ENCODE assay signal across 8 mouse cellular contexts in the genomic region with DNA sequence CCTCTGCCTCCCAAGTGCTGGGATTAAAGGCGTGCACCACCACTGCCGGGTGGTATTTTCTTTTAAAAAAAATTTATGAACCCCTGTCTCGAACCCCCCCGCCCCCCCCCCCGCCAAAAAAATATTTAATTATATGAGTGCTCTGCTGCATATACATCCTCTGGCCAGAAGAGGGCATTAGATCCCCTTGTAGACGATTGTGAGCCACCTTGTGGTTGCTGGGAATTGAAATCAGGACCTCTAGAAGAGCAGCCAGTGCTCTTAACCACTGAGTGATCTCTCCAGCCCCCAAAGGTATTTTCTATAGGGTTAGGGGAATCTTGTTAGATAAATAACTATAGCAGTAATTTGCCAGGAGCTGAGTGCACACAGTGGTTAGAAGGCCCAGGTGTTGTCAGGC. TPM values are rescaled to one million over a fixed set of nuclear protein-coding genes. Genes with fewer than 3 reads are reported as not detected.
A peak's percentile ranks its signal among the peaks of the same experiment; 100 is the strongest.
DNase-seq lines count a peak whose midpoint lies in the region; ATAC-seq and TF ChIP-seq lines count a peak whose summit lies in the region.

No protein-coding gene starts in this region.

- H3K79me2 ChIP-seq in heart, adult 2 months (replicated peaks; ENCODE audit: control insufficient read depth, insufficient read depth, low read length): peaks cover 6% of the 10 kb centered on the region

- H3K4me3 ChIP-seq in heart, adult 2 months: no peak overlapping the region
- no peak overlapping the region for H3K4me3 ChIP-seq in heart, embryonic 10.5 days
- H3K4me3 ChIP-seq in thymus, adult 2 months (ENCODE audit: control insufficient read depth, insufficient read depth, low read length): no peak overlapping the region
- no peak overlapping the region for H3K4me3 ChIP-seq in neural tube, embryonic 15.5 days (replicated peaks)

- TF ChIP-seq CTCF in heart, adult 2 months (IDR thresholded peaks at IDR 0.05): peak; percentile 67
- TF ChIP-seq CTCF in thymus, adult 2 months (IDR thresholded peaks at IDR 0.05; ENCODE audit: borderline replicate concordance, control insufficient read depth, extremely low read depth, insufficient read depth, low read length, poor library complexity): no peak

- 5% methylated on average over 6 of the region's 6 CpGs for WGBS in heart, adult 2 months
- 9% methylated on average over 6 of the region's 6 CpGs for WGBS in heart, embryonic 10.5 days
- 0% methylated on average over 6 of the region's 6 CpGs for WGBS in thymus, adult 2 months
- 4% methylated on average over 6 of the region's 6 CpGs for WGBS in neural tube, embryonic 15.5 days

- H3K4me2 ChIP-seq in neural tube, embryonic 15.5 days: no peak overlapping the region

- no peaks in the 10 kb centered on the region for H3K9me3 ChIP-seq in heart, embryonic 10.5 days
- no peaks in the 10 kb centered on the region for H3K9me3 ChIP-seq in neural tube, embryonic 15.5 days (replicated peaks)

- intact Hi-C loops in heart, adult 2 months (cut with DNase I): loop anchor here (5.0 kb wide), 2 partner anchors 73 to 87 kb away; a partner anchor contains a TSS

- H3K36me3 ChIP-seq in heart, adult 2 months (ENCODE audit: control insufficient read depth, insufficient read depth, low read length): no peaks in the 10 kb centered on the region; the same call in 1 of the 2 replicates
- H3K36me3 ChIP-seq in heart, embryonic 10.5 days: no peaks in the 10 kb centered on the region
- H3K36me3 ChIP-seq in thymus, adult 2 months (ENCODE audit: control insufficient read depth, insufficient read depth, low read length): no peaks in the 10 kb centered on the region
- H3K36me3 ChIP-seq in neural tube, embryonic 15.5 days: no peaks in the 10 kb centered on the region

- no peak for TF ChIP-seq EP300 in heart, adult 2 months (IDR thresholded peaks at IDR 0.05; ENCODE audit: insufficient read depth, low read depth, low read length)

- H3K4me1 ChIP-seq in heart, adult 2 months (ENCODE audit: control insufficient read depth, insufficient read depth, low read length): no peaks in the 10 kb centered on the region; the same call in 1 of the 2 replicates
- H3K4me1 ChIP-seq in heart, embryonic 10.5 days: peaks cover 22% of the 10 kb centered on the region
- H3K4me1 ChIP-seq in thymus, adult 2 months (replicated peaks; ENCODE audit: control insufficient read depth, insufficient read depth, low read length): peaks cover 11% of the 10 kb centered on the region
- peaks cover 27% of the 10 kb centered on the region for H3K4me1 ChIP-seq in neural tube, embryonic 15.5 days

- DNase-seq in heart, adult 2 months: peak in 1 of 2 experiments; percentile 24
- DNase-seq in heart, embryonic 10.5 days (ENCODE audit: low spot score): no peak
- DNase-seq in CD4-positive, CD25-positive, alpha-beta regulatory T cell, adult 2 months (ENCODE audit: low read depth, low spot score): peak; percentile 86
- DNase-seq in brain, adult 2 months (ENCODE audit: low read depth, low spot score): peak; percentile 77
- peak; percentile 15 to 55 for DNase-seq in kidney, postnatal 4 days
- DNase-seq in thymus, adult 2 months: peak; percentile 43
- no peak for DNase-seq in gastrocnemius, postnatal 10 days

- TF ChIP-seq POLR2A in heart, adult 2 months (IDR thresholded peaks at IDR 0.05; ENCODE audit: insufficient read depth, low read depth, low read length): no peak
- no peak for TF ChIP-seq POLR2A in thymus, adult 2 months (IDR thresholded peaks at IDR 0.05; ENCODE audit: control insufficient read depth, extremely low read depth, insufficient read depth, low read length, poor library complexity)

- ATAC-seq in neural tube, embryonic 15.5 days (ENCODE audit: low FRiP score): no peak

- H3K27ac ChIP-seq in heart, adult 2 months: no peak overlapping the region
- H3K27ac ChIP-seq in heart, embryonic 10.5 days: no peak overlapping the region
- no peak overlapping the region for H3K27ac ChIP-seq in thymus, adult 2 months (ENCODE audit: control insufficient read depth, insufficient read depth, low read length)
- no peak overlapping the region for H3K27ac ChIP-seq in neural tube, embryonic 15.5 days (replicated peaks)

- H3K27me3 ChIP-seq in heart, adult 2 months (ENCODE audit: control insufficient read depth, insufficient read depth, low read length): no peaks in the 10 kb centered on the region
- H3K27me3 ChIP-seq in heart, embryonic 10.5 days (ENCODE audit: insufficient read depth, poor library complexity, severe bottlenecking): peaks cover 23% of the 10 kb centered on the region
- no peaks in the 10 kb centered on the region for H3K27me3 ChIP-seq in thymus, adult 2 months (ENCODE audit: control insufficient read depth, insufficient read depth, low read length)
- no peaks in the 10 kb centered on the region for H3K27me3 ChIP-seq in neural tube, embryonic 15.5 days (replicated peaks)

- H3K9ac ChIP-seq in heart, adult 2 months (ENCODE audit: low read depth, low read length): no peak overlapping the region
- H3K9ac ChIP-seq in neural tube, embryonic 15.5 days (replicated peaks): no peak overlapping the region

RNA-seq across cellular contexts. Expression of a gene that starts 2.5 kb away (rescaled TPM):
- 100 to 1,000 TPM; 102 to 112 TPM for total RNA-seq in heart, adult 2 months (2021)
- 55.0 and 74.7 TPM in 2 replicates for polyA plus RNA-seq in heart, adult 2 months (2012; rRNA removed)
- 341 and 377 TPM in 2 replicates for polyA plus RNA-seq in heart, embryonic 10.5 days (2016; fragmentation: Nextera tagmentation; extraction: Ambion mirVana)
- 70.5 and 75.0 TPM in 2 replicates for polyA plus RNA-seq in thymus, adult 2 months (2012; rRNA removed)
- polyA plus RNA-seq in neural tube, embryonic 15.5 days (2015; fragmentation: Nextera tagmentation; extraction: Ambion mirVana): 288 and 306 TPM in 2 replicates
- total RNA-seq in gastrocnemius, postnatal 10 days (2021): 100 to 1,000 TPM; 163 to 166 TPM

RNA-seq across cellular contexts. Expression of a gene that starts 3.4 kb away (rescaled TPM):
- total RNA-seq in heart, adult 2 months (2021): under 1 TPM; 0.13 to 0.16 TPM
- polyA plus RNA-seq in heart, adult 2 months (2012; rRNA removed): 0.09 and 0.14 TPM in 2 replicates
- 0.28 and 0.49 TPM in 2 replicates for polyA plus RNA-seq in heart, embryonic 10.5 days (2016; fragmentation: Nextera tagmentation; extraction: Ambion mirVana)
- 0.41 and 0.51 TPM in 2 replicates for polyA plus RNA-seq in thymus, adult 2 months (2012; rRNA removed)
- polyA plus RNA-seq in neural tube, embryonic 15.5 days (2015; fragmentation: Nextera tagmentation; extraction: Ambion mirVana): 1.9 and 2.1 TPM in 2 replicates
- under 1 TPM; 0.11 to 0.19 TPM for total RNA-seq in gastrocnemius, postnatal 10 days (2021)

RNA-seq across cellular contexts. Expression of a gene that starts 28.4 kb away (rescaled TPM):
- total RNA-seq in heart, adult 2 months (2021): 1 to 10 TPM; 1.5 to 2.0 TPM
- polyA plus RNA-seq in heart, adult 2 months (2012; rRNA removed): 1.2 and 2.2 TPM in 2 replicates
- 8.6 and 10.6 TPM in 2 replicates for polyA plus RNA-seq in heart, embryonic 10.5 days (2016; fragmentation: Nextera tagmentation; extraction: Ambion mirVana)
- 6.0 and 7.0 TPM in 2 replicates for polyA plus RNA-seq in thymus, adult 2 months (2012; rRNA removed)
- polyA plus RNA-seq in neural tube, embryonic 15.5 days (2015; fragmentation: Nextera tagmentation; extraction: Ambion mirVana): 6.7 and 7.4 TPM in 2 replicates
- total RNA-seq in gastrocnemius, postnatal 10 days (2021): 1 to 10 TPM; 1.7 to 2.1 TPM

RNA-seq across cellular contexts. Expression of a gene that starts 58.0 kb away (rescaled TPM):
- total RNA-seq in heart, adult 2 months (2021): under 1 TPM in 1 of 2 experiments, not detected in 1; 0.14 TPM
- 0.35 TPM in 2 replicates for polyA plus RNA-seq in heart, adult 2 months (2012; rRNA removed)
- polyA plus RNA-seq in heart, embryonic 10.5 days (2016; fragmentation: Nextera tagmentation; extraction: Ambion mirVana): 0.36 and 0.55 TPM in 2 replicates
- 3.5 and 3.7 TPM in 2 replicates for polyA plus RNA-seq in thymus, adult 2 months (2012; rRNA removed)
- 2.7 and 3.5 TPM in 2 replicates for polyA plus RNA-seq in neural tube, embryonic 15.5 days (2015; fragmentation: Nextera tagmentation; extraction: Ambion mirVana)
- total RNA-seq in gastrocnemius, postnatal 10 days (2021): under 1 TPM; 0.29 to 0.54 TPM

Comparison
In these comparisons a context has a peak if more than half of its experiments do, and no peak if none do; other contexts are left out.
1. DNase-seq: peak in CD4-positive, CD25-positive, alpha-beta regulatory T cell, adult 2 months (single experiment), brain, adult 2 months (single experiment), kidney, postnatal 4 days (2 of 2) and thymus, adult 2 months (single experiment); none in heart, embryonic 10.5 days (single experiment) and gastrocnemius, postnatal 10 days (single experiment).